Mouse (Mus musculus): ENCODE data around the gene Kif5c. TPM values are rescaled to one million over a fixed set of nuclear protein-coding genes. Genes with fewer than 3 reads are reported as not detected.

The Kif5c gene
- polyA plus RNA-seq, 1 experiment from 2014 or later, result 2.7 TPM

DNA sequence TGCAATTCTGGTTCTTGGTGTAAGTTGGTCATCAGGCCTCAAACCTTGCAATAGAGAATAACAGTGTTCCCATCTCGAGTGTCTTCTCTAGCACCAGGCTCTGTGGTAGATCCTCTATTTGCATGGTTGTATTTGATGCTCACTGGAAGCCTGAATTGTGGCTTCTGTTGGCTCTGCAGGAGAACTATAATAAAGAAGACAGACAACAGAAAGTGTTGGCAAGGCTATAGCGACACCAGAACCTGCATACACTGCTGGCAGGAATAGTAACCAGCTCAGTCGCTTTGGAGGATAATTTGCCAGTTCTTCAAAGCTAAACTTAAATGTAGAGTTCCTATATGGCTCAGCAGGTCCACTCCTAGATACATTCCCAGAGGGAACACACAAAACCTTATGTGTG, 38.6 kb downstream of the Kif5c start:
- Histone ChIP-seq H3K4me2 (ENCODE audit: low read length) (no peak overlapping the region), H3K4me3 (replicated peaks; ENCODE audit: low read depth, low read length) (no peak overlapping the region), H3K36me3 (ENCODE audit: insufficient read depth, low read length) (no peaks in the 10 kb centered on the region), H3K4me1 (replicated peaks; ENCODE audit: insufficient read depth, low read length) (no peaks in the 10 kb centered on the region), H3K9me3 (replicated peaks; ENCODE audit: low read length) (no peaks in the 10 kb centered on the region), H3K27me3 (ENCODE audit: insufficient read depth, low read length) (no peaks in the 10 kb centered on the region), H3K27ac (no peak overlapping the region), H3K9ac (ENCODE audit: low read depth, low read length) (no peak overlapping the region)
- TF ChIP-seq CTCF (IDR thresholded peaks at IDR 0.05; ENCODE audit: low read depth), result no peak
- DNase-seq (ENCODE audit: low spot score) (no peak), ATAC-seq (replicated peaks; ENCODE audit: low FRiP score, low read depth) (no peak)
- WGBS, result 85% methylated on average over 3 of the region's 3 CpGs

DNA sequence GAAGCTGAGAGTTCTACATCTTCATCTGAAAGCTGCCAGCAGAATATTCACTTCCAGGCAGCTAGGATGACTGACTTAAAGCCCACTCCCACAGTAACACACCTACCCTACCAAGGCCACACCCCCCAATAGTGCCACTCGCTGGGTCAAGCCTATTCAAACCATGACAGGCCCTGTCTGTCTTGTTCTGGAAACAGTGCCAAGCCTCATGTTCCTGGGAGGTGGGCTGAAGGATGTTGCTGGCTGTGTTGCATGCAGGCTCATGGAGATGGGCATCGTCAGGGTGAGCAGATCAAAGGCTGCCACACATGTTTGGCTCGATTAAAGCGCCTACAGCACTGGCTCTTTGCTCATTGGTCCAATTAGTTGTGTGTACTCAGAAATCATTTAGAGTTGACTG, 39.9 kb downstream of the Kif5c start:
- H3K4me1 ChIP-seq (replicated peaks; ENCODE audit: insufficient read depth, low read length), result no peaks in the 10 kb centered on the region
- no peak for DNase-seq (ENCODE audit: low spot score)
- WGBS, result 58% methylated on average over 4 of the region's 4 CpGs
- H3K4me3 ChIP-seq (replicated peaks; ENCODE audit: low read depth, low read length), result no peak overlapping the region
- no peak overlapping the region for H3K27ac ChIP-seq
- no peak overlapping the region for H3K9ac ChIP-seq (ENCODE audit: low read depth, low read length)
- no peak overlapping the region for H3K4me2 ChIP-seq (ENCODE audit: low read length)
- H3K27me3 ChIP-seq (ENCODE audit: insufficient read depth, low read length), result no peaks in the 10 kb centered on the region
- TF ChIP-seq CTCF (IDR thresholded peaks at IDR 0.05; ENCODE audit: low read depth), result no peak
- no peak for ATAC-seq (replicated peaks; ENCODE audit: low FRiP score, low read depth)
- H3K36me3 ChIP-seq (ENCODE audit: insufficient read depth, low read length), result no peaks in the 10 kb centered on the region
- no peaks in the 10 kb centered on the region for H3K9me3 ChIP-seq (replicated peaks; ENCODE audit: low read length)

DNA sequence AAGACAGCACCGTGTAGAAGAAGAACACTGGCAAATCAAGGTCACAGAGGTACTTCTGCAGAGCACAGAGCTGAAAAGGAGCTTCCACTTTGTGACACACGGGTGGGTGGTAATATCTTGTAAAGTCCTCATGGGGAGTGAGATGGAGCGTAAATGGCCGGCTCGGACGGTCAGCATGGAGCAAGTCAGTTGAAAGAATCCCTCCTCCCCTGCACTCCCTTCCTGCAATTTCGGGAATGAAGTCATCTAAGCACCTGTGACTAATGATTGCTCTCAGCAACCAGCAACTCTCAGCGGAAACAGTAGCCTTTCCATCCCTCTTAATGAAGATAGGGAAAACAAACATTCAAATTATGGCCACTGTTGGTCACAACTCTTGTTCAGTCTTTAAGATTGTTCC, 40.9 kb downstream of the Kif5c start:
- Histone ChIP-seq H3K27me3 (ENCODE audit: insufficient read depth, low read length) (no peaks in the 10 kb centered on the region), H3K36me3 (ENCODE audit: insufficient read depth, low read length) (no peaks in the 10 kb centered on the region), H3K4me3 (replicated peaks; ENCODE audit: low read depth, low read length) (no peak overlapping the region), H3K9ac (ENCODE audit: low read depth, low read length) (no peak overlapping the region), H3K27ac (no peak overlapping the region), H3K4me2 (ENCODE audit: low read length) (peak overlapping the region; percentile 10; the same call in 1 of the 2 replicates), H3K9me3 (replicated peaks; ENCODE audit: low read length) (no peaks in the 10 kb centered on the region), H3K4me1 (replicated peaks; ENCODE audit: insufficient read depth, low read length) (no peaks in the 10 kb centered on the region)
- WGBS, result 18% methylated on average over 8 of the region's 8 CpGs
- DNase-seq (ENCODE audit: low spot score) (peak; percentile 37), ATAC-seq (replicated peaks; ENCODE audit: low FRiP score, low read depth) (no peak)
- TF ChIP-seq CTCF (IDR thresholded peaks at IDR 0.05; ENCODE audit: low read depth), result no peak

DNA sequence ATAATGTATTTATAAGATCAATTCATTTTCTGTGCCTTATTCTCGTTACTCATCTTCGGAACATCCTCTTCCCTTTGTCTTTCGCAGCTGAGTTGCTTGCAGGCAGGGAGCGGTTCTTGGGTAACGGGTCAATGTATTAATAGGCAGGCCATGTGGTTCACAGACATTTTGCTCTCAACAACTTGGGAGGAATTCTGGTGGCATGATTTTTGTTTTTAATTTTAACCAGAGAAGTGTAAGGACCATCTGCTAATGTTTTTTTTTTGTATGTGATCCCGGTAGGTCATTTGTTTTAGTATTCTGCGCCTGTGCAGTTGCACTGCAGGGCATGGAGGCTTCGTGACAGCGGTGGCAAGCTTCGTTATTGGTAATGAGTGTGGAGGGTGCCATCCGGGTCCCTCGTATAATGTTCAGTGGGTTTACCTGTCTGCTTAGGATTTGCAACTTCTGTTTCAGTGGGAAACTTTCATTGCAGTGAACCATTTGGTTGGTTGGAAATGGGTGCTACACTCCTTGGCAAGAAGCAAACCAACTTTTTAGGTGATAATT, 41.4 kb downstream of the Kif5c start:
- no peak for TF ChIP-seq CTCF (IDR thresholded peaks at IDR 0.05; ENCODE audit: low read depth)
- 75% methylated on average over 12 of the region's 12 CpGs for WGBS
- H3K4me2 ChIP-seq (ENCODE audit: low read length), result peak overlapping the region; percentile 10; the same call in 1 of the 2 replicates
- no peak overlapping the region for H3K27ac ChIP-seq
- H3K9me3 ChIP-seq (replicated peaks; ENCODE audit: low read length), result no peaks in the 10 kb centered on the region
- no peaks in the 10 kb centered on the region for H3K27me3 ChIP-seq (ENCODE audit: insufficient read depth, low read length)
- DNase-seq (ENCODE audit: low spot score) (no peak), ATAC-seq (replicated peaks; ENCODE audit: low FRiP score, low read depth) (no peak)
- H3K9ac ChIP-seq (ENCODE audit: low read depth, low read length), result no peak overlapping the region
- H3K4me1 ChIP-seq (replicated peaks; ENCODE audit: insufficient read depth, low read length), result no peaks in the 10 kb centered on the region
- H3K4me3 ChIP-seq (replicated peaks; ENCODE audit: low read depth, low read length), result no peak overlapping the region
- no peaks in the 10 kb centered on the region for H3K36me3 ChIP-seq (ENCODE audit: insufficient read depth, low read length)

DNA sequence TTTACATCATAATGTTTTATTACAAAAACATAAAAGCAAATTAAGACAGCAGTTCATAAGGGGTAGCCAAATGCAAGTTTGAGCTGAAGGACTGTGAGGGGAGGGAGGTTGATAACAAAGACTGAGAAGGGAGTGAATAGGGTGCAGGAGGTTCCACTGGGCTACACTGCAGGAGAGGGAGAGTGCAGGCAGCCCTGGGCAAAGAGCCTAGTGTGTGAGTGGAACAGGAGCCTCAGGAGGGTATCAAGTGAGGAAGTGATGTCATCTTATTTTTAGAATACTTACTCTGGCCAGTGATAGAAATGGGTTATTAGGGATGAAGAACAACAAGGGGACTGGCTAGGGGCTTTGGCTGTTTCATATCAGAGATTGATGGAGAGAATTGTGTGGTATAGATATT, 42.2 kb downstream of the Kif5c start:
- no peak overlapping the region for H3K4me3 ChIP-seq (replicated peaks; ENCODE audit: low read depth, low read length)
- no peak for ATAC-seq (replicated peaks; ENCODE audit: low FRiP score, low read depth)
- no peak for TF ChIP-seq CTCF (IDR thresholded peaks at IDR 0.05; ENCODE audit: low read depth)

DNA sequence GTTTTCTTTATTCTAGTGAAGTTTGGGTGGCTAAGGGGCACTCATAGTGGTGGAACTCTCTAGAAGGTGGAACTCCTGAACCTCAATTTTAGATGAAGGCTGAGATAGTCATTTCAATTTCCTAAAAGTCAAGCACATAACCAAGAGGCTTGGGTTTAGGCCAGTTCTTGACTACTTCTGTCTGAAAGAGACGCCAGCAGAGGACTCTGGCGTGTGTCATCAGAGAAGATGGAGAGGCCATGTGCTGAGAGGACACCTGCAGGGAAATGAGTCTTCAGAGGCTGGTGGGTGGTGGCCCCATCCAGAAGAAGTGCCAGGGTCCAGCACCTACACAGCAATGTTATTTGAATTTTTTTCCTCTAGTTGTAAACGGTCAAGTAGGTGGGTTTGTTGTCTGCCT, 42.8 kb downstream of the Kif5c start:
- no peak for TF ChIP-seq CTCF (IDR thresholded peaks at IDR 0.05; ENCODE audit: low read depth)
- no peaks in the 10 kb centered on the region for H3K27me3 ChIP-seq (ENCODE audit: insufficient read depth, low read length)
- H3K4me2 ChIP-seq (ENCODE audit: low read length), result no peak overlapping the region
- DNase-seq (ENCODE audit: low spot score) (no peak), ATAC-seq (replicated peaks; ENCODE audit: low FRiP score, low read depth) (no peak)
- no peaks in the 10 kb centered on the region for H3K4me1 ChIP-seq (replicated peaks; ENCODE audit: insufficient read depth, low read length)
- no peak overlapping the region for H3K9ac ChIP-seq (ENCODE audit: low read depth, low read length)
- no peak overlapping the region for H3K27ac ChIP-seq
- H3K4me3 ChIP-seq (replicated peaks; ENCODE audit: low read depth, low read length), result no peak overlapping the region
- WGBS, result 81% methylated on average over 3 of the region's 3 CpGs
- H3K9me3 ChIP-seq (replicated peaks; ENCODE audit: low read length), result no peaks in the 10 kb centered on the region
- H3K36me3 ChIP-seq (ENCODE audit: insufficient read depth, low read length), result no peaks in the 10 kb centered on the region

More for the DNA sequence above, 42.2 kb downstream of the Kif5c start:
- no peak overlapping the region for H3K4me2 ChIP-seq (ENCODE audit: low read length)
- H3K36me3 ChIP-seq (ENCODE audit: insufficient read depth, low read length), result no peaks in the 10 kb centered on the region
- no peak overlapping the region for H3K9ac ChIP-seq (ENCODE audit: low read depth, low read length)
- H3K4me1 ChIP-seq (replicated peaks; ENCODE audit: insufficient read depth, low read length), result no peaks in the 10 kb centered on the region
- no peaks in the 10 kb centered on the region for H3K9me3 ChIP-seq (replicated peaks; ENCODE audit: low read length)
- DNase-seq (ENCODE audit: low spot score), result no peak
- H3K27ac ChIP-seq, result no peak overlapping the region
- no peaks in the 10 kb centered on the region for H3K27me3 ChIP-seq (ENCODE audit: insufficient read depth, low read length)

All from kidney, postnatal 0 days (tissue).